8 mouse cellular contexts compared by ENCODE assay signal in genomic region chr4:135317966-135318365, GRCm38 (mm10). TPM values are rescaled to one million over a fixed set of nuclear protein-coding genes. Genes with fewer than 3 reads are reported as not detected.
DNase-seq lines count a peak whose midpoint lies in the region; ATAC-seq and TF ChIP-seq lines count a peak whose summit lies in the region.

No protein-coding gene starts in this region.

- H3K4me3 ChIP-seq in testis, adult 2 months (ENCODE audit: control insufficient read depth, low read depth, low read length) = no peak overlapping the region
- no peak overlapping the region for H3K4me3 ChIP-seq in gastrocnemius, adult 2 months
- H3K4me3 ChIP-seq in intestine, embryonic 15.5 days (replicated peaks) = no peak overlapping the region
- no peak overlapping the region for H3K4me3 ChIP-seq in limb, embryonic 10.5 days
- no peak overlapping the region for H3K4me3 ChIP-seq in midbrain, embryonic 12.5 days

- H3K9ac ChIP-seq in intestine, embryonic 15.5 days = no peak overlapping the region
- no peak overlapping the region for H3K9ac ChIP-seq in midbrain, embryonic 12.5 days (replicated peaks)

- TF ChIP-seq CTCF in testis, adult 2 months (IDR thresholded peaks at IDR 0.05; ENCODE audit: control insufficient read depth, insufficient read depth, insufficient replicate concordance, low read depth, low read length) = peak; percentile 82; the same call in 1 of the 2 replicates
- TF ChIP-seq CTCF in gastrocnemius, adult 2 months (IDR thresholded peaks at IDR 0.05) = peak; percentile 93

- no peak for TF ChIP-seq POLR2A in testis, adult 2 months (IDR thresholded peaks at IDR 0.05; ENCODE audit: control insufficient read depth, low read depth, low read length)

- intact Hi-C loops in gastrocnemius, adult 2 months (cut with DNase I) = loop anchor here (1.0 to 10.0 kb wide), 2 partner anchors 99 to 373 kb away; no protein-coding TSS in a partner anchor

- no peak overlapping the region for H3K4me2 ChIP-seq in intestine, embryonic 15.5 days (replicated peaks)
- no peak overlapping the region for H3K4me2 ChIP-seq in midbrain, embryonic 12.5 days (replicated peaks)

- ATAC-seq in intestine, embryonic 15.5 days = peak; percentile 68
- peak; percentile 44 for ATAC-seq in midbrain, embryonic 12.5 days (ENCODE audit: low FRiP score, low read depth)

- no peaks in the 10 kb centered on the region; the same call in 1 of the 2 replicates for H3K4me1 ChIP-seq in testis, adult 2 months (ENCODE audit: control insufficient read depth, insufficient read depth, low read length)
- H3K4me1 ChIP-seq in intestine, embryonic 15.5 days (replicated peaks) = peaks cover 13% of the 10 kb centered on the region
- H3K4me1 ChIP-seq in limb, embryonic 10.5 days = peaks cover 5% of the 10 kb centered on the region; the same call in 1 of the 2 replicates
- H3K4me1 ChIP-seq in midbrain, embryonic 12.5 days = no peaks in the 10 kb centered on the region

- H3K27ac ChIP-seq in testis, adult 2 months (ENCODE audit: control insufficient read depth, insufficient read depth, low read depth, low read length) = no peak overlapping the region
- H3K27ac ChIP-seq in gastrocnemius, adult 2 months = no peak overlapping the region
- no peak overlapping the region for H3K27ac ChIP-seq in intestine, embryonic 15.5 days
- H3K27ac ChIP-seq in limb, embryonic 10.5 days = no peak overlapping the region
- no peak overlapping the region for H3K27ac ChIP-seq in midbrain, embryonic 12.5 days (replicated peaks)

- no peaks in the 10 kb centered on the region for H3K9me3 ChIP-seq in intestine, embryonic 15.5 days
- no peaks in the 10 kb centered on the region; the same call in 1 of the 2 replicates for H3K9me3 ChIP-seq in limb, embryonic 10.5 days (replicated peaks)
- H3K9me3 ChIP-seq in midbrain, embryonic 12.5 days = no peaks in the 10 kb centered on the region

- 12% methylated on average over 2 of the region's 2 CpGs for WGBS in intestine, embryonic 15.5 days
- WGBS in limb, embryonic 10.5 days = 31% methylated on average over 2 of the region's 2 CpGs
- 15% methylated on average over 2 of the region's 2 CpGs for WGBS in midbrain, embryonic 12.5 days

- H3K27me3 ChIP-seq in testis, adult 2 months (ENCODE audit: control insufficient read depth, insufficient read depth, low read length) = no peaks in the 10 kb centered on the region
- H3K27me3 ChIP-seq in intestine, embryonic 15.5 days (replicated peaks) = no peaks in the 10 kb centered on the region
- no peaks in the 10 kb centered on the region for H3K27me3 ChIP-seq in limb, embryonic 10.5 days (ENCODE audit: low read depth, poor library complexity, severe bottlenecking)
- H3K27me3 ChIP-seq in midbrain, embryonic 12.5 days = no peaks in the 10 kb centered on the region

- DNase-seq in testis, postnatal 14 days (ENCODE audit: low spot score) = no peak
- peak; percentile 55 to 67 for DNase-seq in cerebellum, postnatal 36 days
- peak; percentile 81 for DNase-seq in gastrocnemius, adult 2 months
- DNase-seq in limb, embryonic 10.5 days (ENCODE audit: low spot score) = peak; percentile 88
- peak; percentile 60 for DNase-seq in spleen, adult 12 weeks (ENCODE audit: low spot score)

- H3K36me3 ChIP-seq in testis, adult 2 months (ENCODE audit: control insufficient read depth, insufficient read depth, low read length) = peaks cover 6% of the 10 kb centered on the region
- peaks cover 53% of the 10 kb centered on the region for H3K36me3 ChIP-seq in intestine, embryonic 15.5 days
- H3K36me3 ChIP-seq in limb, embryonic 10.5 days = peaks cover 87% of the 10 kb centered on the region
- peaks cover 78% of the 10 kb centered on the region for H3K36me3 ChIP-seq in midbrain, embryonic 12.5 days

RNA-seq across cellular contexts. Expression of gene Srrm1, which starts 35.2 kb away (rescaled TPM):
- 23.5 and 25.7 TPM in 2 replicates for polyA plus RNA-seq in testis, adult 2 months (2012; rRNA removed)
- total RNA-seq in gastrocnemius, adult 2 months (2021) = 10 to 100 TPM; 68.8 to 71.7 TPM
- 189 and 248 TPM in 2 replicates for polyA plus RNA-seq in intestine, embryonic 15.5 days (2015; fragmentation: Nextera tagmentation; extraction: Ambion mirVana)
- 233 TPM in 2 replicates for polyA plus RNA-seq in limb, embryonic 10.5 days (2016; fragmentation: Nextera tagmentation; extraction: Ambion mirVana)
- 249 and 257 TPM in 2 replicates for polyA plus RNA-seq in midbrain, embryonic 12.5 days (2016; fragmentation: Nextera tagmentation; extraction: Ambion mirVana)

RNA-seq across cellular contexts. Expression of gene Clic4, which starts 45.4 kb away (rescaled TPM):
- 20.9 and 21.0 TPM in 2 replicates for polyA plus RNA-seq in testis, adult 2 months (2012; rRNA removed)
- 10 to 100 TPM; 16.9 to 33.9 TPM for total RNA-seq in gastrocnemius, adult 2 months (2021)
- polyA plus RNA-seq in intestine, embryonic 15.5 days (2015; fragmentation: Nextera tagmentation; extraction: Ambion mirVana) = 126 and 135 TPM in 2 replicates
- 208 and 220 TPM in 2 replicates for polyA plus RNA-seq in limb, embryonic 10.5 days (2016; fragmentation: Nextera tagmentation; extraction: Ambion mirVana)
- polyA plus RNA-seq in midbrain, embryonic 12.5 days (2016; fragmentation: Nextera tagmentation; extraction: Ambion mirVana) = 194 and 199 TPM in 2 replicates
